Mouse (Mus musculus) intestine, embryonic 16.5 days (tissue): ENCODE data around the gene Galntl6. TPM values are rescaled to one million over a fixed set of nuclear protein-coding genes. Genes with fewer than 3 reads are reported as not detected.

Experiments
- ATAC-seq: fragments of 200-750 bp; cut with Nextera tagmentation; 2 replicates; pipeline ENCODE4 v1.8.0; 2017; ENCODE audit warnings: moderate TSS enrichment, moderate library complexity
- H3K27ac ChIP-seq: fragments of 300-500 bp; sonication (generic); 2 replicates; pipeline ENCODE4 v1.5.1; 2014; ENCODE audit warnings: mild to moderate bottlenecking, low read length
- H3K27me3 ChIP-seq: fragments of 300-500 bp; sonication (generic); replicated peaks from 2 replicates; pipeline ENCODE4 v1.6.1; 2014; ENCODE audit warnings: low read length, control low read depth, mixed read lengths; ENCODE audit not compliant: control insufficient read depth, insufficient read depth
- H3K36me3 ChIP-seq: fragments of 300-500 bp; sonication (generic); 2 replicates; pipeline ENCODE4 v1.6.1; 2014; ENCODE audit warnings: low read length, control low read depth; ENCODE audit not compliant: control insufficient read depth, insufficient read depth
- H3K4me1 ChIP-seq: fragments of 300-500 bp; sonication (generic); 2 replicates; pipeline ENCODE4 v1.6.1; 2014; ENCODE audit warnings: low read length, control low read depth, mixed read lengths; ENCODE audit not compliant: control insufficient read depth, insufficient read depth
- H3K4me2 ChIP-seq: fragments of 300-500 bp; sonication (generic); 2 replicates; pipeline ENCODE4 v1.6.1; 2014; ENCODE audit warnings: low read depth, low read length, control low read depth
- H3K4me3 ChIP-seq: fragments of 300-500 bp; sonication (generic); 2 replicates; pipeline ENCODE4 v1.5.1; 2014; ENCODE audit warnings: mild to moderate bottlenecking, low read length
- H3K9ac ChIP-seq: fragments of 300-500 bp; sonication (generic); 2 replicates; pipeline ENCODE4 v1.6.1; 2014; ENCODE audit warnings: low read depth, low read length
- H3K9me3 ChIP-seq: fragments of 300-500 bp; sonication (generic); 2 replicates; pipeline ENCODE4 v1.6.1; 2016; ENCODE audit warnings: low read length, control low read depth; ENCODE audit not compliant: control insufficient read depth
- WGBS: fragments of 180-500 bp; shearing (Covaris S2); extraction: QIAGEN DNeasy Blood & Tissue Kit; methylation state at CpG from one replicate; pipeline ENCODE4 v1.1.7; 2014; 5-methylcytosine and 5-hydroxymethylcytosine counted together
- polyA plus RNA-seq: library from polyadenylated mRNA; unstranded; fragments of >200 nt; fragmentation: Nextera tagmentation; extraction: Ambion mirVana; gene quantifications from 2 replicates; pipeline ENCODE4 v1.2.1, GENCODE M21; 2015

Galntl6 gene
- polyA plus RNA-seq, 1 experiment from 2014 or later = 0.56 TPM

DNA sequence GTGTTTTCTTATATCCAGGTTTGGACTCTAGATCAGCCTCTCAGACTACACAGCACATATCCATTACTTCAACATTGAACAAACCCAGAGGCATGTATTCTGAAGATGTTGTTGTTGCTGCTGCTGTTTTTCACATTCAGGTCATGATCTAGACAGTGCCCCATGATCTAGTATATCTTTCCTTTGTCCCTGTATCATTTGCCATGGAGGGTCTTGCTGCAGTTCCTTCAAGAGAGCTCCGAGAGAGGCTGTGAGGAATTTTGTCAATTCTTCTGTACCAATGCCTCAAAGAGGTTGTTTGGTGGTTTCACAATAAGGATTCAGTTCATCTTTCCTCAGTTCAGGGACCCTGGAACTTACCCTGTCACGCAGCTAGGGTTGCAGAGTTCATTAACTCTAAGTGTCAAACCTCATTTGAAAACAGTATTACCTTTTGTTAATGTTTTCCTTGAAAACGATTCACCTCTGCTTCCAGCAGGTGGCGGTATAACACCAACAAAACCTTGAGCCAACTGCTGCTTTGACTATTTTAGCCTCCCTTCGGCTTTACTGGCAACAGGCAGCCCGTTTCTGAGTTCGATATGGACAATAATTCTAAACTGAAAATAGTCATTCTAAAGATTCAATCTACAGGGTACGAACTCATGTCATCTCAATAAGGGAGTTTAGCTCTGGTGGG, 973.1 kb downstream of the Galntl6 start:
- Histone ChIP-seq H3K9ac (no peak overlapping the region), H3K27me3 (no peaks in the 10 kb centered on the region), H3K9me3 (no peaks in the 10 kb centered on the region), H3K4me1 (no peaks in the 10 kb centered on the region), H3K4me2 (peak overlapping the region; percentile 34; the same call in 1 of the 2 replicates), H3K36me3 (no peaks in the 10 kb centered on the region), H3K4me3 (no peak overlapping the region), H3K27ac (no peak overlapping the region)
- 16% methylated on average over 8 of the region's 8 CpGs for WGBS
- peak; percentile 72 for ATAC-seq

DNA sequence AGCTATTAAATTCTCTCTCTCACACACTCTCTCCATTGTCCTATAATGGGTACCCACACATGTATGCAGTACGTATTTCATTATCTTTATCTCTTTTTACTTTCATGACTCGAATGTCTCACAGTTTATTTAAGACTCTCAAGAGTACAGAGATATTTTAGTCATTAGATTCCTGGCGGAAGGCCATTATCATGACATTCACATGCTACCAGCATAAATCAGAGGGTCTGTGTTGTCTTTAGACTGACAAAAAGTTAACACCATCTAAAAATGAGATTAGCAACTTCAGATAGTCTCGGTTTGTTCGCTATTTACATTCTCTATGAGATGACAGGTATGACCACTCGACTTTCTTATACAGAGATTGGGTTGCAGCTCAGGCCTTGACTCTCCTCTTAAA, 985.4 kb downstream of the Galntl6 start:
- no peak overlapping the region for H3K4me3 ChIP-seq
- no peak for ATAC-seq
- 47% methylated on average over 6 of the region's 6 CpGs for WGBS

DNA sequence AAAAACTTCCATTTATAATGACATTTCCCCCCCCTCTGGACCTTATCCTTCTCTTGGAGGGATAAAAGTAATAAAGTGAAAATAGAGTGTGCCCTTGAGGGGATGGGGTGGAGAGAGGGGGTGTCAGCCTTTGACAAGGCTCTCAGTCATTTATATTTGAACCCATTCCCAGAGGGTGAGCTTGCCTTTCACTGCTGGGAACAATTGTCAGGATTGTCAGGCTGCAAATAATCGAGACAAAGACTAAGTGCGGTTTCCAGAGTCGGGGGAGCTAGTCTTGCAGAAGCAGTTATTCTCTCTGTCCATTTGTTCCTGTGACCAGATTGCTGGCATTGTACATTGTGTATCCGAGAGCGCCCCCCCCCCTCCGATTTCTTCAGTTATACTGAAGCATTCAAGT, 988.9 kb downstream of the Galntl6 start:
- no peak for ATAC-seq
- Histone ChIP-seq H3K4me2 (no peak overlapping the region), H3K27me3 (no peaks in the 10 kb centered on the region), H3K4me1 (no peaks in the 10 kb centered on the region), H3K9me3 (no peaks in the 10 kb centered on the region), H3K9ac (no peak overlapping the region), H3K4me3 (no peak overlapping the region), H3K27ac (no peak overlapping the region), H3K36me3 (no peaks in the 10 kb centered on the region)
- WGBS = 73% methylated on average over 6 of the region's 6 CpGs

More for the DNA sequence above, 985.4 kb downstream of the Galntl6 start:
- H3K4me2 ChIP-seq = no peak overlapping the region
- H3K36me3 ChIP-seq = no peaks in the 10 kb centered on the region
- H3K9me3 ChIP-seq = no peaks in the 10 kb centered on the region
- no peaks in the 10 kb centered on the region for H3K4me1 ChIP-seq
- no peak overlapping the region for H3K27ac ChIP-seq
- no peak overlapping the region for H3K9ac ChIP-seq
- H3K27me3 ChIP-seq = no peaks in the 10 kb centered on the region

DNA sequence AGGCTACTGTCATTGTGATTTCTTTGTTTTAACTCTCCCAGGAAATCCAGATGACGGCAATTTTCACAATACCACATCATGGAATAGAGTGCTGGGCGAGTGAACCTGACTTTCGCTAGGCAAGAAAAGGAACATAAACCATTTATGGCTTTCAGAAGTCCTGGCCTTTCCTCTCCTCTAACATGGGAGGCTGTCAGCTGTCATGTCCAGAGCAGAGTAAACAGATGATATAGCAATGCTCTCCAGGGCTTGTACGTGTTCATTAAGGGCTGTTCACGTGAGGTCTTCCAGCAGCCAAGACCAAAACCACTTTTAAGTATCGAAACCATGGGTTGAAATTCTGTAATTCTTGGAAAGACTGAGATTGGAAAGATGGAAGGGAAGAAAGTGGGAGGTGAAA, 989.3 kb downstream of the Galntl6 start:
- H3K36me3 ChIP-seq = no peaks in the 10 kb centered on the region
- no peaks in the 10 kb centered on the region for H3K27me3 ChIP-seq
- H3K4me3 ChIP-seq = no peak overlapping the region
- ATAC-seq = no peak
- no peaks in the 10 kb centered on the region for H3K9me3 ChIP-seq
- 56% methylated on average over 6 of the region's 6 CpGs for WGBS
- no peak overlapping the region for H3K27ac ChIP-seq
- no peak overlapping the region for H3K4me2 ChIP-seq
- H3K9ac ChIP-seq = no peak overlapping the region
- H3K4me1 ChIP-seq = no peaks in the 10 kb centered on the region

DNA sequence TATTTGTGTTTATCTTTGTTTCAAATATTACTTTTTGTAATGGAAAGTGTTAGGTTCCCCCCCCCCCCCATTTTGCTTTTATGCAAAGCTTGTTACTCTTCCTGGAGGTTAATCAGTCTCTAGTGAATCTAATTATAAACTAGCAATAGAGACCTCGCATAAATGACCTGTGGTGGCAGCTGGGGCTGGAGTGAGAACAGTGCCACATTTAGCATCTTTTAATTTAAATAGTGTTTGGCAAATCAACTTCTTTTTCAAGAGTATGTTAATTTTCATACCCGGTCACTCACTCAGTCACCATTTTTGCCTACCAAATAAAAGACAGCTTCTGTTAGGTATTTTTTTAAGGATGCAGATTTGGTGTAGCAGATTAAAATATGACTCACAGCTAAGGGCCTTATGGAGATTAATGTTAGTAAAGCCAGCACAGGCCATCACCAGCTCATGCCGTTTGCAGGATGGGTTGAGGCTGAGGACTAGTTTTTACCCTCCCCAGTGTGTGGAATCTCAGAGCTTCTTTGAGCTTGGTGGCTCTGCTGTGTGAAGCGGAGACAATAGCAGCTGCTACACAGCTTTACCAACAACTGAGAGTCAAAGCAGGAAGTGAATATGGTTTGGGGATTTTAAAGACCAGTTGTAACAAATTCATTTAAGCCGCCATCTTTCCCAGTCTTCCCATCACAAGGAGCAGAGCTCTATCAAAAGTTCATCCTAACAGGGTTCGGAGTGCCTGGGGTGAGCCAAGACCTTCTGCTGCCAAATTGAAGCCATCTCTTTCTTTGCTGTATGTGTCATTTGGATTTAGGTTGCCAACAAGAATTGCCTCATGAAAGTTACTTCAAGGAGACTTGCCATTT, 990.0 kb downstream of the Galntl6 start:
- Histone ChIP-seq H3K27ac (no peak overlapping the region), H3K9me3 (no peaks in the 10 kb centered on the region), H3K4me3 (no peak overlapping the region), H3K4me1 (no peaks in the 10 kb centered on the region), H3K36me3 (no peaks in the 10 kb centered on the region), H3K27me3 (no peaks in the 10 kb centered on the region), H3K9ac (no peak overlapping the region), H3K4me2 (no peak overlapping the region)
- ATAC-seq = no peak
- WGBS = 77% methylated on average over 6 of the region's 6 CpGs

DNA sequence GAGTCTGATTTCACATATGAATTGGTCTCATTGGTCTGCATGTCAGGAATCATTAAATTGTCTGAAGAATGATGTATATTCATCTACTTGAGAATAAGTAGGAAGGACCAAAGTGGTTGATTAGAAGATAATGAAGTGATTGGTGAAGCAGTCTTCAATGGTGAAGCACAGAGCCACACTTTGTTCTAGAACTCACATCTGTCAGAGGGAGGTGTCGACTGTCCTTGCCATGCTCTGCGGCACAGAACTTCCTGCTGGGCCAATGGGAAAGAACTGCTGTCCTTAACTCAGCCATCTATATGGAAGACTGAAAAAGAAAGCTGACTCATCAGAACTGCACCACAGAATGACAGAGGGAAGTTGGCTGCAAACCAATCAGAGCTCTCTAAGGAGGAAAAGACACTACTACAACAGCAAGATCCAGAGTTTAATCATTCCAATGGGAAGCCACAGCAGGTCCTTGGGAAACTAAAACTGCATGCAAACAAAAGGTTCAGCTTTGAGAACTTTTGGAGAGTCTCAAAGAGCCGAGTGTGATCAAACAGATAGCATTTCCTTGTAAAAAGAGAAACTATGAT, 992.0 kb downstream of the Galntl6 start:
- no peaks in the 10 kb centered on the region for H3K4me1 ChIP-seq
- no peak overlapping the region for H3K27ac ChIP-seq
- no peak overlapping the region for H3K9ac ChIP-seq
- H3K4me2 ChIP-seq = no peak overlapping the region
- H3K36me3 ChIP-seq = no peaks in the 10 kb centered on the region
- no peaks in the 10 kb centered on the region for H3K27me3 ChIP-seq
- 67% methylated on average over 3 of the region's 3 CpGs for WGBS
- no peak for ATAC-seq
- H3K4me3 ChIP-seq = no peak overlapping the region
- no peaks in the 10 kb centered on the region for H3K9me3 ChIP-seq

DNA sequence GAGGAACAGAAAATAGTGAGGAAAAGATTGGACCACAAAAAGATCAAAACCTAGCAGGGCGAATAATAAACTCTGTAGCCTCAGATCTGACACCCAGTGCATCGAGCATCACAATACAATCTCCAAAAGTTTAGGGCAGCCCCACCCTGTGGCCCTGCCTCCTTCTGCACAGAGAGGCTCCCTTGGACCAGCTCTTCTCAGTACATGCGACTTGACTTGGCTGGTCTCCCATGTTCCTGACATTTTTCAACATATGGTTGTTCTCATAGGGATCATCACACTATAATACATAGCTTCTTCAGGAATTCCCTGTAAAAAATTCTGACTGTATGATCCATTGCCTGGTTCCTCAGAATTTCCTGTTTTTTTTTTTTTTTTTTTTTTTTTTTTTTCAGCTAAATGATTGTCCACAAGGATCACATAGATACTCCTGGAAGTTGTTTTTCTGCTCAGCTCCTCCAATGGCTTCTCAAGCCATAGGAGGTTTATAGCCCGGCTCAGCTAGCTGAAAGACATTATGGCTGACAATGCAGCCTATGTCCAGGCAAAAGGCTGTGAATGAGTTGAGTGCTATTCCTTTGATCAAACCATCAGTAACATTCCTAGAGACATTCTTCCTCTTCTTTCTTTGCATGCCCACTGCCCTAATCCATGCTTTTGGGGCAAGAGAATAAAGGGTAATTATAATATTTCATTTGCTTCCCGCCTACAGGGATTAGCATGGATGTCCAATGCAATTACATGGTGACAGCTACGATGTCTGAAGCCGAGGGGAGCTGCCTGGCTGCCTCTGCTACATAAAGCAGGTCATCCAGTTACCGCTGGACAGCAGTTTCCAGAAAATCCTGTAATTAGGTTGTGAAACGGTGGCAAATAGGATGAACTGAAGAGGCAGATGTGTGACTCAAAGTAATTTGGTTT, 993.5 kb downstream of the Galntl6 start:
- no peak overlapping the region for H3K4me2 ChIP-seq
- 0 out of 2 replicates have a peak, but pooled peaks have one; percentile 52 for ATAC-seq
- no peak overlapping the region for H3K9ac ChIP-seq
- H3K27me3 ChIP-seq = no peaks in the 10 kb centered on the region
- no peaks in the 10 kb centered on the region for H3K4me1 ChIP-seq
- H3K27ac ChIP-seq = no peak overlapping the region
- H3K4me3 ChIP-seq = no peak overlapping the region
- H3K36me3 ChIP-seq = no peaks in the 10 kb centered on the region
- 72% methylated on average over 9 of the region's 9 CpGs for WGBS
- no peaks in the 10 kb centered on the region for H3K9me3 ChIP-seq

DNA sequence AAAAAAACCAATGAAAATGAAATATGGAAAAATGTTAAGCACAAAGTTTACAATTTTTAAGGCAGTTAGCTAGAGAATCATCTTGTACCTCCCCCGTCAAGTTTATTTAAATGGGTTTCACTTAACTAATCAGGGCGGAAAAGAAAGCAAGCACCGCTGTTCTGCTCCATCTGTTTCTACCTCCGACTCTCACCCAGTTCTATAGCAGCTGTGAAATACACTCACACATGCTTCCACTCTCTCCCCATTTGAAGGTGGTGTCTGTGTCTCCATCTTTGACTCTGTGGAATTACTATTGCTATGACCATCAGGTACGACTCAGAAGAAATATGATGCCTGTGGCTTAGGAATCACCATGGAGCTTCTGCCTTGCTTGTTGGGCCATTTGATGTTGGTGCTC, 1019.1 kb downstream of the Galntl6 start:
- no peak overlapping the region for H3K27ac ChIP-seq
- H3K9ac ChIP-seq = no peak overlapping the region
- WGBS = 87% methylated on average over 5 of the region's 5 CpGs
- no peaks in the 10 kb centered on the region for H3K4me1 ChIP-seq
- ATAC-seq = no peak
- no peaks in the 10 kb centered on the region for H3K36me3 ChIP-seq
- H3K27me3 ChIP-seq = no peaks in the 10 kb centered on the region
- no peak overlapping the region for H3K4me2 ChIP-seq
- H3K4me3 ChIP-seq = no peak overlapping the region
- H3K9me3 ChIP-seq = no peaks in the 10 kb centered on the region

DNA sequence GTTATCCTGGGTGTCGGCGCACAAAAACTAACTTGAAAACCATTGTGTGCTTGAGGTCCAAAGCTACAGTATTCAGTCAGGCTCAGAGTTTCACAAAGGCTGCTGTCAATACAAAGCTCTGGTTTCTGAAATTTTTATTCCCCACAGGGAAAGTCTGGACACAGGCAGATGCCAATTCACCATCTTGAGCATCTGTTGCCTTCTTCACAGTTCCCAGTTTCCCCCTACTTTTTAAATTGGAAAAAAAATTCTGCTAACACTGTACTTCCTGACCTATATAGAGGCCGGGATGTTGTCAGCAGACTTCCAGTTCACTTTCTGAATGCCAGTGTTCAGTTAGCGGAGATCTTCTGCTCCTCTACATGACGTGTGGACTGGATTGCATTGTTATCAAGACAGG, 1020.3 kb downstream of the Galntl6 start:
- H3K4me3 ChIP-seq = no peak overlapping the region
- no peak overlapping the region for H3K4me2 ChIP-seq
- no peaks in the 10 kb centered on the region for H3K9me3 ChIP-seq
- no peaks in the 10 kb centered on the region for H3K36me3 ChIP-seq
- no peak for ATAC-seq
- H3K4me1 ChIP-seq = no peaks in the 10 kb centered on the region
- H3K27ac ChIP-seq = no peak overlapping the region
- no peaks in the 10 kb centered on the region for H3K27me3 ChIP-seq
- WGBS = 88% methylated on average over 5 of the region's 5 CpGs
- H3K9ac ChIP-seq = no peak overlapping the region
